Mouse (Mus musculus): ENCODE measurements around the gene Smyd3.

GRCm38 (mm10) chr1:178936976-178937375 lies 580.9 kb downstream of the Smyd3 start:
- TF ChIP-seq EP300 (IDR thresholded peaks at IDR 0.05) (no peak), CTCF (IDR thresholded peaks at IDR 0.05) (no peak)
